Mouse (Mus musculus) cerebellum, postnatal 25 days (tissue): ENCODE data around the gene Tmem202.

ENCODE experiments used
- DNase-seq, 2 experiments: peaks; one replicate each; pipeline ENCODE4 v3.0.0; 2021; ENCODE audit warnings: mixed read lengths in 2 of 2

The Tmem202 gene

GRCm38 (mm10) chr9:59531645-59532044, 8.0 kb downstream of the Tmem202 start:
- no peak for DNase-seq

- DNase-seq: no peak
Observed at GRCm38 (mm10) chr9:59528274-59528673, 11.4 kb downstream of the Tmem202 start.

GRCm38 (mm10) chr9:59527580-59527979, 12.1 kb downstream of the Tmem202 start:
- no peak for DNase-seq

GRCm38 (mm10) chr9:59526727-59527126, 12.9 kb downstream of the Tmem202 start:
- no peak for DNase-seq

GRCm38 (mm10) chr9:59522906-59523305, 16.7 kb downstream of the Tmem202 start:
- DNase-seq: no peak

GRCm38 (mm10) chr9:59519396-59519795, 20.3 kb downstream of the Tmem202 start:
- no peak for DNase-seq

- DNase-seq: peak; percentile 61 to 79
Observed at GRCm38 (mm10) chr9:59518976-59519375, 20.7 kb downstream of the Tmem202 start.

GRCm38 (mm10) chr9:59517127-59517526, 22.5 kb downstream of the Tmem202 start:
- no peak for DNase-seq

GRCm38 (mm10) chr9:59515069-59515468, 24.6 kb downstream of the Tmem202 start:
- no peak for DNase-seq

- no peak for DNase-seq
Observed at GRCm38 (mm10) chr9:59512381-59512780, 27.3 kb downstream of the Tmem202 start.

GRCm38 (mm10) chr9:59508146-59508545, 31.5 kb downstream of the Tmem202 start:
- no peak for DNase-seq

- no peak for DNase-seq
Observed at GRCm38 (mm10) chr9:59487331-59487730, 52.3 kb downstream of the Tmem202 start.

GRCm38 (mm10) chr9:59486549-59487065, 53.0 kb downstream of the Tmem202 start, which contains the start of gene Arih1:
Gene Arih1 (minus strand): TSS chr9:59486618.
- DNase-seq: peak; percentile 100

- no peak for DNase-seq
Observed at GRCm38 (mm10) chr9:59486076-59486518, 53.5 kb downstream of the Tmem202 start.

GRCm38 (mm10) chr9:59485511-59486075, 54.1 kb downstream of the Tmem202 start:
- peak; percentile 77 to 80 for DNase-seq

- no peak for DNase-seq
Observed at GRCm38 (mm10) chr9:59484760-59485159, 54.9 kb downstream of the Tmem202 start.

GRCm38 (mm10) chr9:59482419-59482818, 57.2 kb downstream of the Tmem202 start:
- peak; percentile 28 to 55 for DNase-seq

GRCm38 (mm10) chr9:59476617-59477016, 63.0 kb downstream of the Tmem202 start:
- no peak for DNase-seq

- DNase-seq: no peak
Observed at GRCm38 (mm10) chr9:59474838-59475237, 64.8 kb downstream of the Tmem202 start.

GRCm38 (mm10) chr9:59473171-59473570, 66.5 kb downstream of the Tmem202 start:
- DNase-seq: no peak

- no peak for DNase-seq
Observed at GRCm38 (mm10) chr9:59469446-59469845, 70.2 kb downstream of the Tmem202 start.
